Mouse (Mus musculus) thymus, postnatal 36 days (tissue): ENCODE measurements around the gene Taf15.
"Not testable (repeated sequence)": the region's sequence is repeated elsewhere in the genome, so short reads cannot be mapped to it uniquely, and the experiment has no call there.

Source experiments
- DNase-seq, 2 experiments: peaks; one replicate each; pipeline ENCODE4 v3.0.0; 2022; ENCODE audit warnings: mixed read lengths in 2 of 2

The Taf15 gene

GRCm38 (mm10) chr11:83540931-83541330, 68.0 kb downstream of the Taf15 start:
- no peak for DNase-seq

GRCm38 (mm10) chr11:83541415-83541814, 68.5 kb downstream of the Taf15 start:
- DNase-seq: no peak

- DNase-seq: no peak
Measured at GRCm38 (mm10) chr11:83544214-83544613, 71.3 kb downstream of the Taf15 start.

- DNase-seq: no peak
Measured at GRCm38 (mm10) chr11:83550186-83550632, 77.3 kb downstream of the Taf15 start.

GRCm38 (mm10) chr11:83551037-83551436, 78.2 kb downstream of the Taf15 start:
- DNase-seq: not testable (repeated sequence)

GRCm38 (mm10) chr11:83551668-83552067, 78.8 kb downstream of the Taf15 start:
- DNase-seq: no peak
